Mouse (Mus musculus) 3134 (cell line): ENCODE measurements around the gene Rgs21.
A peak's percentile ranks its signal among the peaks of the same experiment; 100 is the strongest.

ENCODE experiments used
- DNase-seq: peaks from one replicate; pipeline ENCODE4 v3.0.0-alpha.2; 2011; ENCODE audit warnings: low spot score; ENCODE audit not compliant: insufficient read length; ENCODE audit errors: extremely low read depth

The Rgs21 gene

GRCm38 (mm10) chr1:144567567-144567966, at the start of gene Rgs21:
Gene Rgs21 (minus strand): TSS chr1:144567667.
- DNase-seq, result no peak

- DNase-seq, result no peak
Observed at GRCm38 (mm10) chr1:144604071-144604470, 36.6 kb upstream of the Rgs21 start.

DNA sequence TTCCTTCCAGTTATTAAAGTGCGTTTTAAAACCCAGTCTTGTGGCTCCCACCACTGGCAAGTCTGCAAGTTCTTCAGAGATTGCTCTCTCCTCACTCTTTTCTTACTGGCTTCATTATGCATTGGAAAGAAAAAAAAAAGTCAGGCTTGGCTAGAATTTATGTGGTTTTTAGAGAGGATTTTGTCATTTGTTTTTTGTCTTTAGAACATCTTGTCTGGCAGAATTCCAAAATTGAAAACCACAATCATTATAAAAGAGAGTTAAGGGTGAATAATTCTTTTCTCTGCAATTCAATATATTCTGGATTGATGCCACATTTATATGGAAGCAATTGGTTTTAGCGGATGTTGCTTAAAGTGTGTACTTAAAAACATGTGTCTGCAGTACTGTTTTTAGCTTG, 35.5 kb upstream of the Rgs21 start:
- peak; percentile 9 for DNase-seq

DNA sequence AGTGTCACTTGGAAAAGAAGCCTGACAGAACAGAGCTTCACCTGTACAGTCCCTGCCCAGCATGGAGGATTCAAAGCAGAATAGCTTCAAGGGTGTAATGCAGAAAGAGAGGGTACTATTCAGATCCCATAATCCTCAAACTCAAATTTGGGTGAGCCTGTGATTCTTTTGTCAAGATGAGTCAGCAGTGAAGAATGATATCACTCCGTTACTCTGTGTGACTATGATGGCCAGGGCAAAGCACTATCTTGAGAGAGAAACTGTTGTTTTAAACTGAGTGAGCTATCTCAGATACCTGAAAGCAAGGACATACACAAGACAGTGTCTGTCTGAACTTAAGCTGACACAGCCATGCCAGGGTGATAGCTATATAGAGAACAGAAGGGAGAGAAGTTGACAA, 11.9 kb upstream of the Rgs21 start:
- no peak for DNase-seq

- DNase-seq, result no peak
Observed at GRCm38 (mm10) chr1:144572972-144573371, 5.5 kb upstream of the Rgs21 start.

DNA sequence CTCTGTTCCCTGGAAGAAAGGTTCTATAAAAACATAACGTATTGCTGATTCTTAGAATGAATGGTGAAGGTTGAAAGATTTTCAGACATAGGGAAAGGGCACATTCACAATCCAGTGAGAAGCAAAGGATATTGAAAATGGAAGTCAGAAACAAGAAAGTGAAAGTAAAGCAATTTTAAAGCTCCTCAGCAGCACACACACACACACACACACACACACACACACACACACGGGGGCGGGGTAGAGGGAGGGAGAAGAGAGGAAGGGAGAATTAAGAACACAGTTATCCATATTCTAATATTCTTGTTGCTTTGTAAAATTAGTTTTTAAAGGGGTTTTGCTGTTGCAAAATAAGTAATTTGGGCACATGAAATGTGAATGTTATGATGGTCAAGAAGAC, 2.4 kb upstream of the Rgs21 start:
- peak; percentile 35 for DNase-seq

- DNase-seq, result no peak
Observed at GRCm38 (mm10) chr1:144545142-144545541, 22.3 kb downstream of the Rgs21 start.

GRCm38 (mm10) chr1:144544497-144544961, 22.9 kb downstream of the Rgs21 start:
- peak; percentile 44 for DNase-seq

GRCm38 (mm10) chr1:144531746-144532145, 35.7 kb downstream of the Rgs21 start:
- no peak for DNase-seq

GRCm38 (mm10) chr1:144517878-144518426, 49.5 kb downstream of the Rgs21 start:
- no peak for DNase-seq

GRCm38 (mm10) chr1:144502241-144502640, 65.2 kb downstream of the Rgs21 start:
- no peak for DNase-seq

DNA sequence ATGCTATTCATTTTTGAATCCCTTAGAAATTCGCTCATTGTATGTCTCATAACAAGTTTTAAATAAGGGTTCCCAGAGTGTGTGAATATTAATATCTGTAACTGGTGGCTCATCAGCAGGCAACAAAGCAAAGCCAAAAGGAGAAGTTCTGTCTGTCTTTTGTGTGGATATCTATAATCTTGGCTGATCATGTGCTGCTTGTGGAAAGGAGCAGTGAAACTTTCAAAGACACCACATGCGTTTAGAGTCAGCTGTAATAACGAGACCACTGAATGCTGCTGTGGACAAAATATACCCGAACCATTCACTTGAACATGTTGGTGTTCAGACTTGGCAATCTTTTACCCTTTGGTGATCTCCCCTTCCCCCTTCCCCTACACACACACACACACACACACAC, 67.0 kb downstream of the Rgs21 start:
- DNase-seq, result no peak

GRCm38 (mm10) chr1:144499719-144500118, 67.7 kb downstream of the Rgs21 start:
- no peak for DNase-seq

DNA sequence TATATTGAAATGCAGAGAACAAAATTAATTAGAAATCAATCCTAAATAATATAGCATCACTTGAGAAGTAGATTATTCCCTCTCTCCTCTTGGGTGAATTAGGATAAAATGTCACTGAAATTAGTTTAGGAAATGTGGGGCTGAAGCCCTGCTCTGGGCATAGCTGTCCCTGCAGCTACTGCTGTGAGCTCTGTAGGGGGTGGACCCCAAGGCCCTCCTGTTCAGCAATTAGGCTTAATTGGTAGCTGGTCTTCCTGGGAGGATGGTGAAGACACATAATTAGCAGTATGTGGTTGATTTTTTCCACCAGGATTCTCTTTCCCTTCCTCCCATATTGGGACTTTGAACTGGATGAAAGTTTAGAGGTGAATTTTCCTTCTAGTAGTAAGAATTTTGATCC, 68.7 kb downstream of the Rgs21 start:
- DNase-seq, result no peak

DNA sequence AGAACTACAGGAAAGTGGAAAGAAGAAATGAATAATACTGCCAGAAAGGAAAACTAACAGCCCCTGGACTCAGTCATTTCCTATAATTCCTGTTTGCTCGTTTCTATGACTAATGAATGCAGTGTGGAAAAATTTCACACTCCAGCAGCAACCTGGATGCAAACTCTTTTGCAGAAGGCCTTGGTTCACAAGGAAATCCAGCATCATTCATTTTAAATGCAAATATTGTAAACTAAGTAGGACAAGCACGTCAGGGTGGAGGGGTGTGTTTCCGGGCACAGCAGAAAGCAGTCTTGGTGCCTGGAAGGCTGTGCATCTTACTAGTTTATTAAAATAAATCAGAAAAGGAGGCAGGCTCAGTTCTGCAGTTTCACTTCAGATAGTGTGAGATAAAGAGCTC, 69.4 kb downstream of the Rgs21 start:
- DNase-seq, result peak; percentile 20

DNA sequence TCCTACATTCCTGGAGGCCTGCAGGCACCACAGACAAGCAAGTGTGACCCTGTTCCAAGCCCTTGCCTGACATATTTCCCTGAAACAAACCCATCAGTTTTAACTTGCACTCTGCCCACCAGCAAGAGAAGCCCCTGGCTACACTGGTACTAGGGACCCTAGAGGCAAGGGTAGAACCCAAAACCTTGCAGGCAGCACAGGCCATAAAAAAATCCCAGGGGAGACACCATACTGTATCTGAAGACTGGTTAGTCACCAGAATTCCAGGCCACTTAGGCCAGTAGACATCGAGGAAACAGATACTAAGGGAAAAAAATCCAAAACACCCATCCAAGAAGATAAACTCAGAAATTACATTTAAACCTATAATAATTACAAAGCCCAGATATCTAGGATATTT, 74.1 kb downstream of the Rgs21 start:
- DNase-seq, result no peak

GRCm38 (mm10) chr1:144488223-144488835, 79.1 kb downstream of the Rgs21 start:
- DNase-seq, result no peak
